Mouse (Mus musculus) CH12.LX (cell line): ENCODE measurements around the gene Tmem231. TPM values are rescaled to one million over a fixed set of nuclear protein-coding genes. Genes with fewer than 3 reads are reported as not detected.

Experiments used
- DNase-seq: peaks from one replicate; pipeline ENCODE4 v3.0.0-alpha.2; 2013; ENCODE audit errors: extremely low read depth
- H3K27ac ChIP-seq: 2 replicates; pipeline ENCODE4 v1.5.1; 2012; ENCODE audit warnings: low read depth, mild to moderate bottlenecking, control low read depth, moderate library complexity; ENCODE audit not compliant: insufficient read depth
- H3K27me3 ChIP-seq: replicated peaks from 2 replicates; pipeline ENCODE3; 2012; ENCODE audit warnings: inconsistent platforms
- H3K36me3 ChIP-seq, 2 experiments: replicated peaks in 1 of 2; 2 replicates each; pipeline versions ENCODE3 to v1.6.1; 2012; ENCODE audit warnings: inconsistent platforms in 1 of 2, low read length in 1 of 2, mild to moderate bottlenecking in 1 of 2, mixed read lengths in 1 of 2, moderate library complexity in 1 of 2; ENCODE audit not compliant: control insufficient read depth in 1 of 2, insufficient read depth in 1 of 2
- H3K4me1 ChIP-seq, 2 experiments: 2 replicates each; pipeline ENCODE4 v1.6.1; 2012; ENCODE audit warnings: inconsistent platforms in 1 of 2, moderate library complexity in 1 of 2; ENCODE audit not compliant: insufficient read depth in 2 of 2, control insufficient read depth in 1 of 2
- H3K4me2 ChIP-seq: 2 replicates; pipeline ENCODE4 v1.6.1; 2012; ENCODE audit warnings: low read depth, mild to moderate bottlenecking, control low read depth; ENCODE audit not compliant: poor library complexity, insufficient read depth, severe bottlenecking
- H3K4me3 ChIP-seq, 3 experiments: fragments of 150-350 bp in 1 of 3; sonication (generic) in 1 of 3; replicated peaks in 1 of 3; 2 replicates each; pipeline versions ENCODE3 to v1.5.1; 2011 to 2012; ENCODE audit warnings: low read depth in 2 of 3, low read length in 2 of 3, mild to moderate bottlenecking in 2 of 3, moderate library complexity in 2 of 3, control low read depth in 1 of 3, improper control_type of control experiment in 1 of 3, inconsistent platforms in 1 of 3, mixed read lengths in 1 of 3; ENCODE audit not compliant: poor library complexity in 1 of 3
- H3K79me2 ChIP-seq: replicated peaks from 2 replicates; pipeline ENCODE4 v1.6.1; 2012; ENCODE audit warnings: mild to moderate bottlenecking, moderate library complexity; ENCODE audit not compliant: control insufficient read depth, poor library complexity, insufficient read depth, severe bottlenecking; ENCODE audit errors: extremely low read depth
- H3K9ac ChIP-seq: 2 replicates; pipeline ENCODE4 v1.6.1; 2012; ENCODE audit warnings: low read depth, mild to moderate bottlenecking, control low read depth, moderate library complexity; ENCODE audit not compliant: insufficient read depth
- H3K9me3 ChIP-seq: replicated peaks from 2 replicates; pipeline ENCODE3; 2012; ENCODE audit warnings: low read length, inconsistent platforms, mixed read lengths
- BHLHE40 ChIP-seq: IDR thresholded peaks from 2 replicates; pipeline ENCODE4 v1.6.1; 2011; ENCODE audit warnings: mild to moderate bottlenecking, low read depth, low read length, improper control_type of control experiment
- CTCF ChIP-seq, 2 experiments: IDR thresholded peaks in 1 of 2; conservative IDR thresholded peaks in 1 of 2; 2 replicates each; pipeline ENCODE4 v1.5.1; 2011 to 2012; ENCODE audit warnings: low read depth in 2 of 2, low read length in 2 of 2, improper control_type of control experiment in 1 of 2, inconsistent platforms in 1 of 2, mild to moderate bottlenecking in 1 of 2, moderate library complexity in 1 of 2
- E2F4 ChIP-seq: IDR thresholded peaks from 2 replicates; pipeline ENCODE4 v1.6.1; 2011; ENCODE audit warnings: low read depth, low read length, improper control_type of control experiment; ENCODE audit not compliant: insufficient replicate concordance
- ELF1 ChIP-seq: IDR thresholded peaks from 2 replicates; pipeline ENCODE4 v1.6.1; 2014; ENCODE audit warnings: low read depth, mild to moderate bottlenecking, inconsistent platforms, low read length, improper control_type of control experiment
- ETS1 ChIP-seq: conservative IDR thresholded peaks from 2 replicates; pipeline ENCODE4 v1.6.1; 2012; ENCODE audit warnings: low read depth, mild to moderate bottlenecking, inconsistent platforms, low read length, improper control_type of control experiment, moderate library complexity
- GABPA ChIP-seq: IDR thresholded peaks from 2 replicates; pipeline ENCODE4 v1.6.1; 2012; ENCODE audit warnings: low read depth, low read length, improper control_type of control experiment, inconsistent platforms; ENCODE audit not compliant: insufficient replicate concordance
- HCFC1 ChIP-seq: IDR thresholded peaks from 2 replicates; pipeline ENCODE4 v1.6.1; 2012; ENCODE audit warnings: low read depth, mild to moderate bottlenecking, inconsistent platforms, low read length, improper control_type of control experiment
- IRF4 ChIP-seq: IDR thresholded peaks from 2 replicates; pipeline ENCODE4 v1.6.1; 2014; ENCODE audit warnings: low read depth, mild to moderate bottlenecking, inconsistent platforms, low read length, improper control_type of control experiment
- JUND ChIP-seq: conservative IDR thresholded peaks from 2 replicates; pipeline ENCODE4 v1.6.1; 2011; ENCODE audit warnings: low read depth, low read length, improper control_type of control experiment
- KAT2A ChIP-seq: IDR thresholded peaks from 2 replicates; pipeline ENCODE4 v1.6.1; 2012; ENCODE audit warnings: low read length, improper control_type of control experiment, inconsistent platforms; ENCODE audit not compliant: insufficient replicate concordance
- MAX ChIP-seq: IDR thresholded peaks from 2 replicates; pipeline ENCODE4 v1.6.1; 2011; ENCODE audit warnings: low read length, improper control_type of control experiment
- MAZ ChIP-seq: IDR thresholded peaks from 2 replicates; pipeline ENCODE4 v1.6.1; 2012; ENCODE audit warnings: low read depth, mild to moderate bottlenecking, inconsistent platforms, low read length, improper control_type of control experiment, moderate library complexity
- MEF2A ChIP-seq: IDR thresholded peaks from 2 replicates; pipeline ENCODE4 v1.6.1; 2014; ENCODE audit warnings: low read depth, mild to moderate bottlenecking, inconsistent platforms, low read length, improper control_type of control experiment, borderline replicate concordance
- MXI1 ChIP-seq: IDR thresholded peaks from 2 replicates; pipeline ENCODE4 v1.6.1; 2011; ENCODE audit warnings: mild to moderate bottlenecking, low read depth, low read length, improper control_type of control experiment
- NELFE ChIP-seq: IDR thresholded peaks from 2 replicates; pipeline ENCODE4 v1.6.1; 2011; ENCODE audit warnings: low read depth, low read length, improper control_type of control experiment
- NRF1 ChIP-seq: IDR thresholded peaks from 2 replicates; pipeline ENCODE4 v1.6.1; 2014; ENCODE audit warnings: low read depth, mild to moderate bottlenecking, inconsistent platforms, low read length, improper control_type of control experiment, moderate library complexity
- PAX5 ChIP-seq: IDR thresholded peaks from 2 replicates; pipeline ENCODE4 v1.6.1; 2012; ENCODE audit warnings: low read length, inconsistent platforms, mixed read lengths
- POLR2A ChIP-seq: IDR thresholded peaks from 2 replicates; pipeline ENCODE4 v1.6.1; 2011; ENCODE audit warnings: low read depth, mild to moderate bottlenecking, improper control_type of control experiment, low read length
- POLR2AphosphoS2 ChIP-seq: IDR thresholded peaks from 2 replicates; pipeline ENCODE4 v1.6.1; 2011; ENCODE audit warnings: low read depth, low read length, improper control_type of control experiment
- RAD21 ChIP-seq: IDR thresholded peaks from 2 replicates; pipeline ENCODE4 v1.6.1; 2011; ENCODE audit warnings: low read depth, mild to moderate bottlenecking, low read length, improper control_type of control experiment, moderate library complexity
- SIN3A ChIP-seq: IDR thresholded peaks from 2 replicates; pipeline ENCODE4 v1.6.1; 2012; ENCODE audit warnings: low read length, improper control_type of control experiment, inconsistent platforms
- TBP ChIP-seq: conservative IDR thresholded peaks from 2 replicates; pipeline ENCODE4 v1.6.1; 2011; ENCODE audit warnings: low read depth, low read length, improper control_type of control experiment
- TCF12 ChIP-seq: IDR thresholded peaks from 2 replicates; pipeline ENCODE4 v1.6.1; 2014; ENCODE audit warnings: low read depth, mild to moderate bottlenecking, inconsistent platforms, low read length, improper control_type of control experiment
- UBTF ChIP-seq: IDR thresholded peaks from 2 replicates; pipeline ENCODE4 v1.6.1; 2012; ENCODE audit warnings: low read depth, mild to moderate bottlenecking, inconsistent platforms, low read length, improper control_type of control experiment, moderate library complexity
- USF1 ChIP-seq: IDR thresholded peaks from 2 replicates; pipeline ENCODE4 v1.6.1; 2014; ENCODE audit warnings: low read depth, mild to moderate bottlenecking, inconsistent platforms, low read length, improper control_type of control experiment
- USF2 ChIP-seq: conservative IDR thresholded peaks from 2 replicates; pipeline ENCODE4 v1.6.1; 2011; ENCODE audit warnings: low read depth, low read length, improper control_type of control experiment
- ZC3H11A ChIP-seq: IDR thresholded peaks from 2 replicates; pipeline ENCODE4 v1.6.1; 2012; ENCODE audit warnings: low read depth, mild to moderate bottlenecking, inconsistent platforms, low read length, improper control_type of control experiment
- ZKSCAN1 ChIP-seq: IDR thresholded peaks from 2 replicates; pipeline ENCODE4 v1.6.1; 2012; ENCODE audit warnings: low read depth, inconsistent platforms, low read length, improper control_type of control experiment, borderline replicate concordance
- ZMIZ1 ChIP-seq: IDR thresholded peaks from 2 replicates; pipeline ENCODE4 v1.6.1; 2012; ENCODE audit warnings: low read depth, mild to moderate bottlenecking, inconsistent platforms, low read length, improper control_type of control experiment
- ZNF384 ChIP-seq: IDR thresholded peaks from 2 replicates; pipeline ENCODE4 v1.6.1; 2012; ENCODE audit warnings: low read depth, low read length, improper control_type of control experiment, inconsistent platforms
- dilution Hi-C: fragments of 300-500 bp; cut with MboI; formaldehyde crosslinking; loops from 2 replicates; pipeline ENCODE4 v1.14.3; 2020; ENCODE audit warnings: low sequenced_read_pairs; ENCODE audit not compliant: extremely low pct_unique_long_range_greater_than_20kb, extremely low pct_ligation_motif_present
- in situ Hi-C: fragments of 300-500 bp; cut with MboI; formaldehyde crosslinking; loops from 3 replicates; pipeline ENCODE4 v1.14.3; 2019; ENCODE audit warnings: low sequenced_read_pairs, low pct_ligation_motif_present, low pct_unique_long_range_greater_than_20kb, mixed read lengths
- polyA plus RNA-seq: library from polyadenylated mRNA; unstranded; fragments of >175 nt; gene quantifications from 2 replicates; pipeline ENCODE4 v1.2.1, GENCODE M21; 2012; ENCODE audit warnings: low read depth; ENCODE audit not compliant: insufficient read length
- total RNA-seq, 2 experiments: library from RNA; depleted of rRNA; stranded (reverse); fragments of 300-350 nt in 1 of 2; fragments of >200 nt in 1 of 2; gene quantifications; 2 replicates each; pipeline ENCODE4 v1.2.3; 2012 to 2014

Gene Tmem231
- total and polyA plus RNA-seq, 3 experiments: 3.5 to 4.3 (median 3.6) TPM

- Histone ChIP-seq H3K36me3 (peaks cover 0 to 5% of the 10 kb centered on the region in 2 experiments), H3K9ac (no peak overlapping the region), H3K4me1 (peaks cover 4 to 9% of the 10 kb centered on the region in 2 experiments; a peak in 3 of 4 replicates), H3K27ac (no peak overlapping the region), H3K4me2 (no peak overlapping the region), H3K27me3 (no peaks in the 10 kb centered on the region), H3K4me3 (peak overlapping the region in 1 of 3 experiments; percentile 26)
- no peak for DNase-seq
- dilution Hi-C loops: no loop called here
- TF ChIP-seq TBP: no peak
- peak in 1 of 2 experiments; percentile 16; a peak in 1 of 4 replicates for TF ChIP-seq CTCF (conservative IDR thresholded peaks at IDR 0.05 in 1 of 2, IDR thresholded peaks at IDR 0.05 in 1 of 2; ENCODE audit: low read depth in 2 of 2, low read length in 2 of 2)
- TF ChIP-seq BHLHE40: no peak
- TF ChIP-seq, all 38 proteins: peak for 1
- in situ Hi-C loops: loop anchor here (10.0 kb wide), 1 partner anchor 117 kb away; the partner anchor contains the start of gene Adat1
- Histone ChIP-seq H3K9me3 (no peaks in the 10 kb centered on the region), H3K79me2 (no peaks in the 10 kb centered on the region)
Observed at GRCm38 (mm10) chr8:111877711-111878110, 56.0 kb downstream of the Tmem231 start.

GRCm38 (mm10) chr8:111876355-111876948 lies 57.2 kb downstream of the Tmem231 start, which contains the start of gene Tmem170:
Gene Tmem170 (minus strand): TSS chr8:111876750.
- peak; percentile 99 for DNase-seq
- Histone ChIP-seq H3K9ac (peak within 1 kb of the TSS; percentile 57), H3K4me1 (peaks cover 4 to 9% of the 10 kb centered on the region in 2 experiments; a peak in 3 of 4 replicates), H3K27ac (no peak within 1 kb of the TSS; the same call in 1 of the 2 replicates), H3K4me3 (peak within 1 kb of the TSS; percentile 73 to 92 (median 77)), H3K4me2 (peak within 1 kb of the TSS; percentile 77), H3K79me2 (no peaks in the 10 kb centered on the region), H3K9me3 (no peaks in the 10 kb centered on the region), H3K36me3 (peaks cover 0 to 6% of the 10 kb centered on the region in 2 experiments), H3K27me3 (no peaks in the 10 kb centered on the region)
- in situ Hi-C loops: loop anchor here (10.0 kb wide), 1 partner anchor 118 kb away; the partner anchor contains the start of gene Adat1
- dilution Hi-C loops: no loop called here
- TF ChIP-seq TCF12: no peak; the same call in 1 of the 2 replicates
- peak; percentile 66; the same call in 1 of the 2 replicates for TF ChIP-seq NELFE
- TF ChIP-seq CTCF (conservative IDR thresholded peaks at IDR 0.05 in 1 of 2, IDR thresholded peaks at IDR 0.05 in 1 of 2; ENCODE audit: low read depth in 2 of 2, low read length in 2 of 2): peak; percentile 63 to 93
- peak; percentile 74 for TF ChIP-seq POLR2A
- peak; percentile 98 for TF ChIP-seq NRF1
- TF ChIP-seq BHLHE40: no peak
- TF ChIP-seq MXI1: no peak
- TF ChIP-seq UBTF: no peak
- TF ChIP-seq TBP: 0 out of 2 replicates have a peak, but pooled peaks have one; percentile 20
- TF ChIP-seq KAT2A: no peak
- TF ChIP-seq USF1: no peak
- TF ChIP-seq ZKSCAN1: no peak
- TF ChIP-seq PAX5: no peak
- peak; percentile 73; the same call in 1 of the 2 replicates for TF ChIP-seq ZMIZ1
- no peak for TF ChIP-seq GABPA
- TF ChIP-seq MEF2A: 0 out of 2 replicates have a peak, but pooled peaks have one; percentile 40
- peak; percentile 60 for TF ChIP-seq RAD21
- 0 out of 2 replicates have a peak, but pooled peaks have one; percentile 60 for TF ChIP-seq E2F4
- no peak for TF ChIP-seq USF2
- TF ChIP-seq JUND: no peak
- TF ChIP-seq ELF1: no peak
- no peak for TF ChIP-seq ZNF384
- TF ChIP-seq SIN3A: no peak
- TF ChIP-seq MAZ: 0 out of 2 replicates have a peak, but pooled peaks have one; percentile 2
- 0 out of 2 replicates have a peak, but pooled peaks have one; percentile 12 for TF ChIP-seq MAX
- no peak for TF ChIP-seq ZC3H11A
- TF ChIP-seq ETS1: no peak
- no peak for TF ChIP-seq IRF4
- no peak; the same call in 1 of the 2 replicates for TF ChIP-seq HCFC1
- no peak for TF ChIP-seq POLR2AphosphoS2
